Mouse (Mus musculus) neural tube, embryonic 14.5 days (tissue): ENCODE data around the gene Tmem120a. TPM values are rescaled to one million over a fixed set of nuclear protein-coding genes. Genes with fewer than 3 reads are reported as not detected.

Experiments
- ATAC-seq: fragments of 200-750 bp; cut with Nextera tagmentation; 2 replicates; pipeline ENCODE4 v1.8.0; 2017; ENCODE audit warnings: low read depth, mild to moderate bottlenecking, moderate TSS enrichment, moderate library complexity
- H3K27ac ChIP-seq: fragments of 300-500 bp; sonication (generic); 2 replicates; pipeline ENCODE4 v1.5.1; 2014; ENCODE audit warnings: low read depth, mild to moderate bottlenecking, control low read depth, low read length, moderate library complexity, mixed read lengths
- H3K27me3 ChIP-seq: fragments of 300-500 bp; sonication (generic); 2 replicates; pipeline ENCODE4 v1.6.1; 2014; ENCODE audit warnings: low read length; ENCODE audit not compliant: control insufficient read depth, insufficient read depth
- H3K36me3 ChIP-seq: fragments of 300-500 bp; sonication (generic); 2 replicates; pipeline ENCODE4 v1.6.1; 2014; ENCODE audit warnings: low read length, mixed read lengths; ENCODE audit not compliant: control insufficient read depth, insufficient read depth
- H3K4me1 ChIP-seq: fragments of 300-500 bp; sonication (generic); 2 replicates; pipeline ENCODE4 v1.6.1; 2014; ENCODE audit warnings: low read length; ENCODE audit not compliant: control insufficient read depth, insufficient read depth
- H3K4me2 ChIP-seq: fragments of 300-500 bp; sonication (generic); 2 replicates; pipeline ENCODE4 v1.6.1; 2014; ENCODE audit warnings: mild to moderate bottlenecking, low read depth, low read length, control low read depth
- H3K4me3 ChIP-seq: fragments of 300-500 bp; sonication (generic); 2 replicates; pipeline ENCODE4 v1.5.1; 2014; ENCODE audit warnings: low read depth, low read length, control low read depth, mixed read lengths
- H3K9ac ChIP-seq: fragments of 300-500 bp; sonication (generic); replicated peaks from 2 replicates; pipeline ENCODE4 v1.6.1; 2014; ENCODE audit warnings: low read depth, mild to moderate bottlenecking, control low read depth, low read length, mixed read lengths
- H3K9me3 ChIP-seq: fragments of 300-500 bp; sonication (generic); 2 replicates; pipeline ENCODE4 v1.6.1; 2016; ENCODE audit warnings: low read length; ENCODE audit not compliant: control insufficient read depth
- WGBS: fragments of 180-500 bp; shearing (Covaris S2); extraction: QIAGEN DNeasy Blood & Tissue Kit; methylation state at CpG from one replicate; pipeline ENCODE4 v1.1.7; 2014; 5-methylcytosine and 5-hydroxymethylcytosine counted together
- polyA plus RNA-seq: library from polyadenylated mRNA; unstranded; fragments of >200 nt; fragmentation: Nextera tagmentation; extraction: Ambion mirVana; gene quantifications from 2 replicates; pipeline ENCODE4 v1.2.1, GENCODE M21; 2014

Tmem120a gene
- polyA plus RNA-seq, 1 experiment from 2014 or later: 82.0 TPM

DNA sequence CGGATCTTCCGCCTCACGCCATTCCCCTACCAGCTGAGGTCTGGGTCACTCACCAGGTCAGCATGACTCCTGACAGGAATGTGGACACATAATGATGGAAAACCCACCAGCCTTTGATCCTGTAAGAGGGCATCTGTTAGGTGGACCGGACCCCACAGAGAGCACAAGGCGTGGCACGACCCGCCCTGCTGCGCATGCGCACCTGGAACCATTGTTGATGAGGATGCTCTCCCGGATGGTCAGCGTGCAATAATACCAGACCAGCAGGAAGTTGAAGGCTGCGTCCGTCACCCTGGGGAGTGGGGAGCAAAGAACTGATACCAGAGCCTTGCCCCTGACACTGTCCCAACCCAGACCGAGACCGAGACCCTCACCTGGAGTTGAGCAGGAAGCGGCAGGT lies 7.7 kb downstream of the Tmem120a start:
- no peak overlapping the region for H3K4me2 ChIP-seq
- H3K9ac ChIP-seq: no peak overlapping the region
- H3K27me3 ChIP-seq: no peaks in the 10 kb centered on the region
- ATAC-seq: no peak
- no peak overlapping the region for H3K4me3 ChIP-seq
- H3K36me3 ChIP-seq: peaks cover 52% of the 10 kb centered on the region
- no peak overlapping the region for H3K27ac ChIP-seq
- H3K4me1 ChIP-seq: no peaks in the 10 kb centered on the region
- 91% methylated on average over 16 of the region's 16 CpGs for WGBS
- H3K9me3 ChIP-seq: no peaks in the 10 kb centered on the region

DNA sequence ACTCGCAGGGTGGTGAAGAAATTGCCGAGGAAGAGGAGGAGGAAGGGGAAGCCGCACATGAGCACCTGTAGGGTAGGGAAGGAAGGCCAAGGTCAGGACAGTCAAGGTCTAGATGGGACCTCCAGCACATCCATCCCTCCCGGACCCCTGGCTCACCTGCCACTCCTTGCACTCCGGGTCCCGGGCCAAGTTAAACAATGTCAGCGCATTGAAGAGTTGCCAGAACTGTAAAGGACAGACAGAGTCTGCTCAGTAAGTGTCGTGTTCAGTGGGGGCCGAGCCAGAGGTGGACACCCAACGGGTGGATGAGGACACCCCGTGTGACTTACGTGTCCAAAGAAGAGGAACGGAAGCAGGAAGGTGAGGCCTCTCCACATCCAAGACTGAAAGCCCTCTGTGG lies 8.5 kb downstream of the Tmem120a start:
- WGBS: 96% methylated on average over 13 of the region's 13 CpGs
- Histone ChIP-seq H3K4me3 (no peak overlapping the region), H3K27me3 (no peaks in the 10 kb centered on the region), H3K9ac (no peak overlapping the region), H3K36me3 (peaks cover 60% of the 10 kb centered on the region), H3K27ac (no peak overlapping the region), H3K4me2 (no peak overlapping the region), H3K4me1 (no peaks in the 10 kb centered on the region), H3K9me3 (no peaks in the 10 kb centered on the region)
- no peak for ATAC-seq

- Histone ChIP-seq H3K9me3 (no peaks in the 10 kb centered on the region), H3K4me2 (no peak overlapping the region), H3K27ac (no peak overlapping the region), H3K4me1 (no peaks in the 10 kb centered on the region), H3K27me3 (no peaks in the 10 kb centered on the region), H3K36me3 (peaks cover 73% of the 10 kb centered on the region), H3K9ac (no peak overlapping the region), H3K4me3 (no peak overlapping the region)
- ATAC-seq: no peak
- 95% methylated on average over 40 of the region's 42 CpGs for WGBS
Observed at GRCm38 (mm10) chr5:135734057-135734680, 10.1 kb downstream of the Tmem120a start.

- Histone ChIP-seq H3K9ac (no peak overlapping the region), H3K9me3 (no peaks in the 10 kb centered on the region), H3K36me3 (peaks cover 75% of the 10 kb centered on the region), H3K4me2 (no peak overlapping the region), H3K4me1 (no peaks in the 10 kb centered on the region), H3K27me3 (no peaks in the 10 kb centered on the region), H3K4me3 (no peak overlapping the region), H3K27ac (no peak overlapping the region)
- 92% methylated on average over 4 of the region's 4 CpGs for WGBS
- no peak for ATAC-seq
Observed at GRCm38 (mm10) chr5:135733071-135733470, 11.2 kb downstream of the Tmem120a start.

GRCm38 (mm10) chr5:135731322-135731721 lies 12.9 kb downstream of the Tmem120a start:
- Histone ChIP-seq H3K9ac (no peak overlapping the region), H3K27ac (no peak overlapping the region), H3K4me3 (no peak overlapping the region), H3K9me3 (no peaks in the 10 kb centered on the region), H3K36me3 (peaks cover 65% of the 10 kb centered on the region), H3K27me3 (no peaks in the 10 kb centered on the region), H3K4me2 (no peak overlapping the region), H3K4me1 (peaks cover 12% of the 10 kb centered on the region)
- ATAC-seq: no peak
- 94% methylated on average over 16 of the region's 16 CpGs for WGBS

DNA sequence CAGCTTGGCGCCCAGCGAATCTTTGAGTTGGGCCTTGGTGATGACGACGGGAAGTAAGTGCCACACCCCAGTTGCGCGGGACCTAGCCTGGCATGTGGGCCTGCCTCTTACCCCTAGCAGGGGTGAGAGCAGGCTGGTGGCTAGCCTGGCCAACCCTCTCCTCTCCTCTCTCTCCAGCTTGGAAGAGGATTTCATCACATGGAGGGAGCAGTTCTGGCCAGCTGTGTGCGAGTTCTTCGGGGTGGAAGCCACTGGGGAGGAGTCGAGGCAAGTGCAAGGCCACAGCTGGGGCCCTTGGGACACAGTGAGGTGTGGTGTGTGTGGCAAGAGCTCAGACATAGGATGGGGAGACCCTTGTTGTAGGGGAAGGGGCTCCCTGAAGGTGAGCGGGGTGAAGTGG lies 13.3 kb downstream of the Tmem120a start:
- WGBS: 92% methylated on average over 10 of the region's 10 CpGs
- Histone ChIP-seq H3K4me1 (peaks cover 16% of the 10 kb centered on the region), H3K36me3 (peaks cover 64% of the 10 kb centered on the region), H3K4me2 (no peak overlapping the region), H3K27me3 (no peaks in the 10 kb centered on the region), H3K4me3 (no peak overlapping the region), H3K27ac (no peak overlapping the region), H3K9ac (no peak overlapping the region), H3K9me3 (no peaks in the 10 kb centered on the region)
- ATAC-seq: no peak

GRCm38 (mm10) chr5:135730278-135730677 lies 14.0 kb downstream of the Tmem120a start:
- Histone ChIP-seq H3K4me3 (no peak overlapping the region), H3K4me1 (peaks cover 22% of the 10 kb centered on the region), H3K9me3 (no peaks in the 10 kb centered on the region), H3K27ac (no peak overlapping the region), H3K4me2 (no peak overlapping the region), H3K9ac (no peak overlapping the region), H3K36me3 (peaks cover 60% of the 10 kb centered on the region), H3K27me3 (no peaks in the 10 kb centered on the region)
- WGBS: 92% methylated on average over 10 of the region's 10 CpGs
- ATAC-seq: no peak

- Histone ChIP-seq H3K36me3 (peaks cover 51% of the 10 kb centered on the region), H3K4me2 (no peak overlapping the region), H3K27me3 (no peaks in the 10 kb centered on the region), H3K27ac (no peak overlapping the region), H3K4me1 (peaks cover 31% of the 10 kb centered on the region), H3K9me3 (no peaks in the 10 kb centered on the region), H3K9ac (no peak overlapping the region), H3K4me3 (no peak overlapping the region)
- 86% methylated on average over 13 of the region's 13 CpGs for WGBS
- ATAC-seq: no peak
Observed at GRCm38 (mm10) chr5:135729351-135729750, 14.9 kb downstream of the Tmem120a start.

DNA sequence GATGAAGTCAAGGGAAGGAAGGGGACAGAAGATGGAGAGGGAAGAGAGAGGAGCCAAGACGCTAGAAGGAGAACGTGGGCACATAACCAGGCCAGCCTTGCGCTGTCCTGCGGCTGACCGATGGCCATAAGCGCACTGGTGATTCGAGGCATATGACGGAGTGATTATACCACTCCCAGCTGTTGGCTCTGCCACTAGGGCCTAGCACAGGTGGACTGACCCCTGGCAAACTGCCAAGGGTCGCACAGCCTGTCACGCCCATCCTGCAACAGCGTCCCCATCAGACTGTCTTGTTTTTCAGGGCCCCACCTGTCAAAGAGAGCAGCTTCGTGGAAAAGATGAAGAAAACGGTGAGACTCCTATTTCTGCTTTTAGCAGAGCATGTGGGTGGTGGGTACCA lies 15.9 kb downstream of the Tmem120a start:
- Histone ChIP-seq H3K9ac (no peak overlapping the region), H3K9me3 (no peaks in the 10 kb centered on the region), H3K4me1 (peaks cover 32% of the 10 kb centered on the region), H3K27ac (no peak overlapping the region), H3K36me3 (peaks cover 42% of the 10 kb centered on the region), H3K4me3 (no peak overlapping the region), H3K4me2 (no peak overlapping the region), H3K27me3 (no peaks in the 10 kb centered on the region)
- WGBS: 91% methylated on average over 13 of the region's 13 CpGs
- ATAC-seq: no peak
